Mouse (Mus musculus) midbrain, postnatal 0 days (tissue): Measurements from ENCODE around the gene Cfap54. TPM values are rescaled to one million over a fixed set of nuclear protein-coding genes. Genes with fewer than 3 reads are reported as not detected.

ENCODE experiments used
- ATAC-seq: fragments of 200-750 bp; cut with Nextera tagmentation; 2 replicates; pipeline ENCODE4 v1.8.0; 2017; ENCODE audit warnings: moderate number of reproducible peaks, mild to moderate bottlenecking, moderate TSS enrichment, moderate library complexity; ENCODE audit not compliant: low FRiP score
- DNase-seq: peaks from one replicate; pipeline ENCODE4 v3.0.0-alpha.2; 2015; ENCODE audit warnings: low spot score
- H3K27ac ChIP-seq: fragments of 300-500 bp; sonication (generic); 2 replicates; pipeline ENCODE4 v1.5.1; 2014; ENCODE audit warnings: low read depth, mild to moderate bottlenecking, low read length, mixed read lengths
- H3K27me3 ChIP-seq: fragments of 300-500 bp; sonication (generic); 2 replicates; pipeline ENCODE4 v1.6.1; 2014; ENCODE audit warnings: low read length, control low read depth, mixed read lengths; ENCODE audit not compliant: insufficient read depth
- H3K36me3 ChIP-seq: fragments of 300-500 bp; sonication (generic); 2 replicates; pipeline ENCODE4 v1.6.1; 2014; ENCODE audit warnings: low read length, control low read depth, mixed read lengths; ENCODE audit not compliant: insufficient read depth
- H3K4me1 ChIP-seq: fragments of 300-500 bp; sonication (generic); 2 replicates; pipeline ENCODE4 v1.6.1; 2014; ENCODE audit warnings: mild to moderate bottlenecking, control low read depth, antibody characterized with exemption, low read length, mixed read lengths; ENCODE audit not compliant: insufficient read depth
- H3K4me2 ChIP-seq: fragments of 300-500 bp; sonication (generic); 2 replicates; pipeline ENCODE4 v1.6.1; 2014; ENCODE audit warnings: low read depth, mild to moderate bottlenecking, low read length, mixed read lengths; ENCODE audit not compliant: poor library complexity, severe bottlenecking
- H3K4me3 ChIP-seq: fragments of 300-500 bp; sonication (generic); 2 replicates; pipeline ENCODE4 v1.5.1; 2014; ENCODE audit warnings: low read depth, mild to moderate bottlenecking, low read length, moderate library complexity
- H3K9ac ChIP-seq: fragments of 300-500 bp; sonication (generic); replicated peaks from 2 replicates; pipeline ENCODE4 v1.6.1; 2014; ENCODE audit warnings: mild to moderate bottlenecking, low read length, moderate library complexity, mixed read lengths; ENCODE audit not compliant: poor library complexity, severe bottlenecking
- H3K9me3 ChIP-seq: fragments of 300-500 bp; sonication (generic); 2 replicates; pipeline ENCODE4 v1.6.1; 2016; ENCODE audit warnings: low read length, control low read depth
- CTCF ChIP-seq: IDR thresholded peaks from 2 replicates; pipeline ENCODE4 v1.5.1; 2016; ENCODE audit warnings: antibody characterized with exemption, mild to moderate bottlenecking
- whole genome bisulfite sequencing: fragments of 180-500 bp; shearing (Covaris S2); extraction: QIAGEN DNeasy Blood & Tissue Kit; methylation state at CpG from one replicate; pipeline ENCODE4 v1.1.7; 2014; 5-methylcytosine and 5-hydroxymethylcytosine counted together
- polyA plus RNA-seq: library from polyadenylated mRNA; unstranded; fragments of >200 nt; fragmentation: Nextera tagmentation; extraction: Ambion mirVana; gene quantifications from 2 replicates; pipeline ENCODE4 v1.2.1, GENCODE M21; 2015
- total RNA-seq: library from RNA; depleted of rRNA; stranded (reverse); fragments of >200 nt; gene quantifications from 2 replicates; pipeline ENCODE4 v1.2.3, GENCODE M21; 2014

The Cfap54 gene
- total and polyA plus RNA-seq, 2 experiments from 2014 or later = 4.2 to 4.9 TPM

DNA sequence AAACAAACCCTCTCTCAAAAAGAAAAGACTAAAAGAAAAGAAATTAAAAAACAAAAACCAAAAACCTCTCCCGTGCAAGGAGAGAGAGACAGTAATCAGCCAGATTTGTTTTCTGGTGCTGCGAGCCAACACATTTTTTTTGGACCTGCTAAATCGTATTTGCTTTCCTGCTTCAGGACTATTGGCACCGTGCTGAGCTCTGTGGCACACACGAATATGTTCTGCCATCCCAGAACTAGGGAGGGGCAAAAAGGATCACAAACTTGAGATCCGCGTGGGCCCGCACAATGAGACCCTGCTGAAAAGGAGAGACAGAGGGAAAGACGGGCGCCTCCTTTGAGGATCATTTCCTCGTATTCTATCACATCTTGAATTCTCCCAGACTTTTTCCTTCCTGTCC is 22.3 kb upstream of the Cfap54 start:
- no peaks in the 10 kb centered on the region for H3K9me3 ChIP-seq
- no peak overlapping the region for H3K27ac ChIP-seq
- no peaks in the 10 kb centered on the region for H3K4me1 ChIP-seq
- no peak overlapping the region for H3K4me3 ChIP-seq
- ATAC-seq (no peak), DNase-seq (no peak)
- TF ChIP-seq CTCF = no peak
- no peaks in the 10 kb centered on the region for H3K27me3 ChIP-seq
- no peaks in the 10 kb centered on the region for H3K36me3 ChIP-seq
- H3K4me2 ChIP-seq = no peak overlapping the region
- no peak overlapping the region for H3K9ac ChIP-seq
- 69% methylated on average over 11 of the region's 11 CpGs for WGBS

GRCm38 (mm10) chr10:93102321-93102720 is 20.9 kb upstream of the Cfap54 start:
- DNase-seq (no peak), ATAC-seq (no peak)
- no peaks in the 10 kb centered on the region for H3K27me3 ChIP-seq
- H3K9me3 ChIP-seq = no peaks in the 10 kb centered on the region
- no peaks in the 10 kb centered on the region for H3K36me3 ChIP-seq
- TF ChIP-seq CTCF = no peak
- H3K4me1 ChIP-seq = no peaks in the 10 kb centered on the region
- H3K4me3 ChIP-seq = no peak overlapping the region
- no peak overlapping the region for H3K4me2 ChIP-seq
- 69% methylated on average over 5 of the region's 5 CpGs for WGBS
- H3K27ac ChIP-seq = no peak overlapping the region
- H3K9ac ChIP-seq = no peak overlapping the region

- DNase-seq = no peak
- no peaks in the 10 kb centered on the region for H3K4me1 ChIP-seq
- H3K27me3 ChIP-seq = no peaks in the 10 kb centered on the region
- no peak for TF ChIP-seq CTCF
- H3K4me2 ChIP-seq = no peak overlapping the region
- no peak for ATAC-seq
- H3K9me3 ChIP-seq = no peaks in the 10 kb centered on the region
- H3K9ac ChIP-seq = no peak overlapping the region
- no peak overlapping the region for H3K27ac ChIP-seq
- no peaks in the 10 kb centered on the region for H3K36me3 ChIP-seq
- 70% methylated on average over 7 of the region's 7 CpGs for WGBS
- no peak overlapping the region for H3K4me3 ChIP-seq
These were observed 16.9 kb upstream of the Cfap54 start for GRCm38 (mm10) chr10:93098211-93098805.

DNA sequence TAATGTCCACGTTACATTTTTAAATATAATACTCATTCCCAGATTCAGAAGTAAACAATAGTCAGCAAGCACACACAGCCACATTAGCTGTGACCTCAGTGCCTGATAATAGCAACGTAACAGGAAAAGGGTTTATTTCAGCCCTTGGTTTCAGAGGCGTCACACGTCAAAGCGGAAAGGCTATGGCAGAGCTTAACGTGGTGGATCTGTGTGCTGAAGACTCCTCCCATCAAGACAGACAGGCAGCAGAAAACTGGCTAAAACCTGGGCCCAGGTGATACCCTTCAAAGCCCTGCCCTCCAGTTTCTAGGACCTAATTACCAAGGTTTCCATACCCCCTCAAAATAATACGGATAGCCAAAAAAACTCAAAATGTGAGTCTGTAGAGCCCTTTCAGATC is 16.0 kb upstream of the Cfap54 start:
- no peak overlapping the region for H3K4me3 ChIP-seq
- ATAC-seq (no peak), DNase-seq (no peak)
- no peaks in the 10 kb centered on the region for H3K36me3 ChIP-seq
- H3K4me1 ChIP-seq = no peaks in the 10 kb centered on the region
- H3K27me3 ChIP-seq = no peaks in the 10 kb centered on the region
- 95% methylated on average over 7 of the region's 7 CpGs for WGBS
- H3K27ac ChIP-seq = no peak overlapping the region
- H3K9me3 ChIP-seq = no peaks in the 10 kb centered on the region
- TF ChIP-seq CTCF = no peak
- H3K4me2 ChIP-seq = no peak overlapping the region
- no peak overlapping the region for H3K9ac ChIP-seq

GRCm38 (mm10) chr10:93095827-93096226 is 14.4 kb upstream of the Cfap54 start:
- WGBS = 87% methylated on average over 4 of the region's 4 CpGs
- ATAC-seq (no peak), DNase-seq (no peak)
- Histone ChIP-seq H3K9me3 (no peaks in the 10 kb centered on the region), H3K4me2 (no peak overlapping the region), H3K4me1 (no peaks in the 10 kb centered on the region), H3K27ac (no peak overlapping the region), H3K36me3 (no peaks in the 10 kb centered on the region), H3K9ac (no peak overlapping the region), H3K4me3 (no peak overlapping the region), H3K27me3 (no peaks in the 10 kb centered on the region)
- no peak for TF ChIP-seq CTCF

DNA sequence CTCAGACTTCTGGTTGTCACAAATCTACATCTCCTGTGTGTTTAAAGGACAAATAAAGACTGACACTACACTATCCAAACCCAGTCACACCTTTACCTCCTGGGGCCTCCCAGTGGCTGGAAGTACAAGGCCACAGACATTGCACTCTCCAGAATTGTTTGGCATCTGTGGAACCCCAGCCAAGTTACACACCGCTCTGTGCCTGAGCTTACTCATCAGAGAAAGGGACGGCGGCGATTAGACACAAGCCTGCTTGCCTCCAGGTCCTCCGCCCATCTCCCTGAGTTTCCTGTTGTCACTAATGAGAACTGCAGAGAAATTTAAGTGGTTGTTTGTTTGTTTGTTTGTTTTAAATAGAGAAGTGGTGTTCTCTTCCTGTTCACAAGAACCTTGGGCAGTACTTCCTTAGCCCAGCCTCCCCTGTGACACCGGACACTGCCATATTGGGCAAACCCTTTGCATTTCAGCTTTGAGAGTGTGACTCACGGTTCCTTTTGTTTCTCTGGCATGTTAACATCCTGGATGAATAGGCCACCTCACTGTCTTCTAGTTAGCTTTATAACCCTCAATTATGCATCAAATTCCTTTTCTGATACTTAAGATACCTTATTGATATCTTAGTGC is 13.7 kb upstream of the Cfap54 start:
- Histone ChIP-seq H3K4me1 (no peaks in the 10 kb centered on the region), H3K9ac (no peak overlapping the region), H3K27me3 (no peaks in the 10 kb centered on the region), H3K9me3 (no peaks in the 10 kb centered on the region), H3K4me3 (no peak overlapping the region), H3K36me3 (no peaks in the 10 kb centered on the region), H3K27ac (no peak overlapping the region), H3K4me2 (no peak overlapping the region)
- WGBS = 72% methylated on average over 7 of the region's 7 CpGs
- TF ChIP-seq CTCF = no peak
- DNase-seq (no peak), ATAC-seq (no peak)
